Mouse (Mus musculus) intestine, postnatal 0 days (tissue): ENCODE results near the gene Sept9. TPM values are rescaled to one million over a fixed set of nuclear protein-coding genes. Genes with fewer than 3 reads are reported as not detected.

Experiments used
- ATAC-seq: fragments of 200-750 bp; cut with Nextera tagmentation; 2 replicates; pipeline ENCODE4 v1.8.0; 2017; ENCODE audit warnings: mild to moderate bottlenecking, moderate TSS enrichment, moderate library complexity
- H3K27ac ChIP-seq: fragments of 300-500 bp; sonication (generic); 2 replicates; pipeline ENCODE4 v1.5.1; 2014; ENCODE audit warnings: mild to moderate bottlenecking, low read depth, low read length, moderate library complexity
- H3K27me3 ChIP-seq: fragments of 300-500 bp; sonication (generic); replicated peaks from 2 replicates; pipeline ENCODE4 v1.6.1; 2014; ENCODE audit warnings: low read length, mixed read lengths; ENCODE audit not compliant: control insufficient read depth, insufficient read depth
- H3K36me3 ChIP-seq: fragments of 300-500 bp; sonication (generic); 2 replicates; pipeline ENCODE4 v1.6.1; 2014; ENCODE audit warnings: mild to moderate bottlenecking, moderate library complexity; ENCODE audit not compliant: control insufficient read depth, insufficient read depth
- H3K4me1 ChIP-seq: fragments of 300-500 bp; sonication (generic); replicated peaks from 2 replicates; pipeline ENCODE4 v1.6.1; 2014; ENCODE audit warnings: antibody characterized with exemption, low read length, mixed read lengths; ENCODE audit not compliant: control insufficient read depth, insufficient read depth
- H3K4me2 ChIP-seq: fragments of 300-500 bp; sonication (generic); replicated peaks from 2 replicates; pipeline ENCODE4 v1.6.1; 2014; ENCODE audit warnings: low read depth, mild to moderate bottlenecking, moderate library complexity
- H3K4me3 ChIP-seq: fragments of 300-500 bp; sonication (generic); 2 replicates; pipeline ENCODE4 v1.5.1; 2014; ENCODE audit warnings: low read depth, low read length
- H3K9ac ChIP-seq: fragments of 300-500 bp; sonication (generic); 2 replicates; pipeline ENCODE4 v1.6.1; 2014; ENCODE audit warnings: mild to moderate bottlenecking, low read depth, low read length
- H3K9me3 ChIP-seq: fragments of 300-500 bp; sonication (generic); 2 replicates; pipeline ENCODE4 v1.6.1; 2016; ENCODE audit warnings: mixed run types; ENCODE audit not compliant: control insufficient read depth
- CTCF ChIP-seq: sonication (generic); IDR thresholded peaks from 2 replicates; pipeline ENCODE4 v1.5.1; 2016; ENCODE audit warnings: low read depth, mild to moderate bottlenecking, control low read depth, antibody characterized with exemption, moderate library complexity
- WGBS: fragments of 180-500 bp; shearing (Covaris S2); extraction: QIAGEN DNeasy Blood & Tissue Kit; methylation state at CpG from one replicate; pipeline ENCODE4 v1.1.7; 2014; 5-methylcytosine and 5-hydroxymethylcytosine counted together
- polyA plus RNA-seq: library from polyadenylated mRNA; unstranded; fragments of >200 nt; fragmentation: Nextera tagmentation; extraction: Ambion mirVana; gene quantifications from 2 replicates; pipeline ENCODE4 v1.2.1, GENCODE M21; 2015

Sept9 gene
- polyA plus RNA-seq, 1 experiment from 2014 or later = 74.5 TPM

DNA sequence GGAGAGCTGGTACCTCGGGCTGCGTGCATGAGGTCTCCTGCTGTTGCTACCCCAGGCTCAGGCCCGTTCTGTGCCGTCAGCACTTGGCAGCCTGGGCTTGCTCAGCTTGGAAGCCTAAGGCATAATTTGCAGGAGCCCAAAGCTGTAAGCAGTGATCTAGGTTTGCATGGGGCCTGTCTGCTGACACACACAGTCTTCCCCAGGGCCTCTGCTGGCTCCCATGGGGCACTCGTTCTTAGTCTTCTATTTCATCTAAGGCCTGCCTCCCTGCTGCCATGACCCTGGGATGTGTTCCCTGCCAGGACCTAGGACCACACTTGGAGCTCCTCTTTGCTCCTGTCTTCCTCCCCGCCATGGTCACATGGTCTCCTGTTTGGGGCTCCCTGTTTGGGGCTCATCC lies 21.7 kb downstream of the Sept9 start:
- no peak for ATAC-seq
- TF ChIP-seq CTCF = no peak
- Histone ChIP-seq H3K36me3 (no peaks in the 10 kb centered on the region; the same call in 1 of the 2 replicates), H3K9me3 (no peaks in the 10 kb centered on the region), H3K27ac (no peak overlapping the region), H3K4me3 (no peak overlapping the region), H3K4me2 (no peak overlapping the region), H3K4me1 (no peaks in the 10 kb centered on the region; the same call in 1 of the 2 replicates), H3K9ac (no peak overlapping the region), H3K27me3 (no peaks in the 10 kb centered on the region)
- 80% methylated on average over 6 of the region's 6 CpGs for WGBS

- Histone ChIP-seq H3K36me3 (no peaks in the 10 kb centered on the region; the same call in 1 of the 2 replicates), H3K4me3 (no peak overlapping the region), H3K9me3 (no peaks in the 10 kb centered on the region), H3K9ac (no peak overlapping the region), H3K27ac (no peak overlapping the region), H3K4me2 (no peak overlapping the region), H3K27me3 (no peaks in the 10 kb centered on the region), H3K4me1 (no peaks in the 10 kb centered on the region; the same call in 1 of the 2 replicates)
- ATAC-seq = no peak
- no peak for TF ChIP-seq CTCF
- WGBS = 46% methylated on average over 8 of the region's 8 CpGs
Observed at GRCm38 (mm10) chr11:117222899-117223298, 23.4 kb downstream of the Sept9 start.

GRCm38 (mm10) chr11:117224804-117225203 lies 25.3 kb downstream of the Sept9 start:
- H3K27me3 ChIP-seq = no peaks in the 10 kb centered on the region
- H3K4me2 ChIP-seq = no peak overlapping the region
- H3K27ac ChIP-seq = no peak overlapping the region
- H3K4me3 ChIP-seq = no peak overlapping the region
- WGBS = 71% methylated on average over 4 of the region's 4 CpGs
- peak; percentile 64 for TF ChIP-seq CTCF
- H3K9me3 ChIP-seq = no peaks in the 10 kb centered on the region
- ATAC-seq = no peak
- H3K4me1 ChIP-seq = no peaks in the 10 kb centered on the region; the same call in 1 of the 2 replicates
- no peaks in the 10 kb centered on the region; the same call in 1 of the 2 replicates for H3K36me3 ChIP-seq
- no peak overlapping the region for H3K9ac ChIP-seq

GRCm38 (mm10) chr11:117225531-117226213 lies 26.2 kb downstream of the Sept9 start:
- H3K4me1 ChIP-seq = no peaks in the 10 kb centered on the region; the same call in 1 of the 2 replicates
- H3K27me3 ChIP-seq = no peaks in the 10 kb centered on the region
- no peak overlapping the region for H3K27ac ChIP-seq
- H3K9me3 ChIP-seq = no peaks in the 10 kb centered on the region
- no peak overlapping the region for H3K4me2 ChIP-seq
- H3K9ac ChIP-seq = no peak overlapping the region
- no peak overlapping the region for H3K4me3 ChIP-seq
- no peak for TF ChIP-seq CTCF
- no peaks in the 10 kb centered on the region for H3K36me3 ChIP-seq
- no peak for ATAC-seq
- 59% methylated on average over 15 of the region's 15 CpGs for WGBS

- no peaks in the 10 kb centered on the region for H3K27me3 ChIP-seq
- 53% methylated on average over 5 of the region's 5 CpGs for WGBS
- no peak overlapping the region for H3K9ac ChIP-seq
- no peaks in the 10 kb centered on the region; the same call in 1 of the 2 replicates for H3K4me1 ChIP-seq
- H3K27ac ChIP-seq = no peak overlapping the region
- no peak for TF ChIP-seq CTCF
- H3K36me3 ChIP-seq = no peaks in the 10 kb centered on the region
- no peak overlapping the region for H3K4me3 ChIP-seq
- no peak overlapping the region for H3K4me2 ChIP-seq
- no peaks in the 10 kb centered on the region for H3K9me3 ChIP-seq
- no peak for ATAC-seq
Observed at GRCm38 (mm10) chr11:117226214-117226535, 26.7 kb downstream of the Sept9 start.

DNA sequence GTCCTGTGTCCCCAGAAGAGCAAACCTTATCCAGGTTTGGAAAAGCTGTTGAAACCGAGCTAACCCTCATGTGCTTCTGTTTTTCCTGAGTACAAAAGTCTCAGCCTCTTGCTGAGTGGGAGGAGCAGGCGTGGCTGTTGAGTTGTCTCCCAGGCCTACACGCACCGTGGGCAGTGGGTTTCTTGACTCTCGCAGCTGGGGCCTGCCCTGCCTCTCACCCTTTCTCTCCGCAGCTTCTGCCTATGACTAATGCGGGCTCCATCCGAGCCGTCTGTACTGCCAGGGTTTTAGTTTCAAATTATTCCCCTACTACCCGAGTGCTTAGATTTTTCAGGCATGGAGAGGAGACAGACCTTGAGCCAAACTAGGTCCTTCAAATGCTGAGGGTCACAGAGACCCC lies 28.7 kb downstream of the Sept9 start:
- TF ChIP-seq CTCF = no peak
- Histone ChIP-seq H3K9ac (no peak overlapping the region), H3K4me1 (peaks cover 3% of the 10 kb centered on the region), H3K36me3 (no peaks in the 10 kb centered on the region), H3K27ac (no peak overlapping the region), H3K4me3 (no peak overlapping the region), H3K4me2 (no peak overlapping the region), H3K27me3 (no peaks in the 10 kb centered on the region), H3K9me3 (no peaks in the 10 kb centered on the region)
- ATAC-seq = no peak
- WGBS = 65% methylated on average over 10 of the region's 10 CpGs

DNA sequence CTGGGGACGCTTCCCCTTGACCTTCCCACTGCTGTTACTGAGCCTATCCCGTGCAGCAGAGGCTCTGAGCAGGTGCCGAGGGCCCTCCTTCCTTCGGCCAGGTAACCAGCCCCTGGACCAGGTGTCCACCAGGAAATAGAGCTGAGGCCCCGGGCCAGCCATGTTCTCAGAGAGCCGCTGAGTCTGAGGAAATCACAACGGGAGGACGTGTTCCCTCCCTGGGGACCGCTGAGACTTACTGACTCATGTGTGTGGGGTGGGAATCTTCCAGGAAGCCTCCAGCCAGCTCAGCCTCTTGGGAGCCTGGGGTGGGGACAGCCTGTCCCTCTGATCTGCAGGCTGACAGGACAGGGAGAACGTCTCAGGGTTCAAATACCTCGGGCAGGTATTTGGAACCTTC lies 32.1 kb downstream of the Sept9 start:
- Histone ChIP-seq H3K27ac (peak overlapping the region; percentile 69), H3K9me3 (no peaks in the 10 kb centered on the region), H3K27me3 (no peaks in the 10 kb centered on the region), H3K4me2 (peak overlapping the region; percentile 67), H3K36me3 (no peaks in the 10 kb centered on the region), H3K4me1 (peaks cover 12% of the 10 kb centered on the region; the same call in 1 of the 2 replicates), H3K4me3 (peak overlapping the region; percentile 21; the same call in 1 of the 2 replicates), H3K9ac (no peak overlapping the region)
- whole genome bisulfite sequencing = 32% methylated on average over 11 of the region's 11 CpGs
- ATAC-seq = no peak
- TF ChIP-seq CTCF = no peak
